Mouse (Mus musculus) neural tube, embryonic 14.5 days (tissue): ENCODE data around the gene Scgb1b20. TPM values are rescaled to one million over a fixed set of nuclear protein-coding genes. Genes with fewer than 3 reads are reported as not detected.
"Not testable (repeated sequence)": the region's sequence is repeated elsewhere in the genome, so short reads cannot be mapped to it uniquely, and the experiment has no call there.

Source experiments
- ATAC-seq: fragments of 200-750 bp; cut with Nextera tagmentation; 2 replicates; pipeline ENCODE4 v1.8.0; 2017; ENCODE audit warnings: low read depth, mild to moderate bottlenecking, moderate TSS enrichment, moderate library complexity
- H3K27ac ChIP-seq: fragments of 300-500 bp; sonication (generic); 2 replicates; pipeline ENCODE4 v1.5.1; 2014; ENCODE audit warnings: low read depth, mild to moderate bottlenecking, control low read depth, low read length, moderate library complexity, mixed read lengths
- H3K27me3 ChIP-seq: fragments of 300-500 bp; sonication (generic); 2 replicates; pipeline ENCODE4 v1.6.1; 2014; ENCODE audit warnings: low read length; ENCODE audit not compliant: control insufficient read depth, insufficient read depth
- H3K36me3 ChIP-seq: fragments of 300-500 bp; sonication (generic); 2 replicates; pipeline ENCODE4 v1.6.1; 2014; ENCODE audit warnings: low read length, mixed read lengths; ENCODE audit not compliant: control insufficient read depth, insufficient read depth
- H3K4me1 ChIP-seq: fragments of 300-500 bp; sonication (generic); 2 replicates; pipeline ENCODE4 v1.6.1; 2014; ENCODE audit warnings: low read length; ENCODE audit not compliant: control insufficient read depth, insufficient read depth
- H3K4me2 ChIP-seq: fragments of 300-500 bp; sonication (generic); 2 replicates; pipeline ENCODE4 v1.6.1; 2014; ENCODE audit warnings: mild to moderate bottlenecking, low read depth, low read length, control low read depth
- H3K4me3 ChIP-seq: fragments of 300-500 bp; sonication (generic); 2 replicates; pipeline ENCODE4 v1.5.1; 2014; ENCODE audit warnings: low read depth, low read length, control low read depth, mixed read lengths
- H3K9ac ChIP-seq: fragments of 300-500 bp; sonication (generic); replicated peaks from 2 replicates; pipeline ENCODE4 v1.6.1; 2014; ENCODE audit warnings: low read depth, mild to moderate bottlenecking, control low read depth, low read length, mixed read lengths
- H3K9me3 ChIP-seq: fragments of 300-500 bp; sonication (generic); 2 replicates; pipeline ENCODE4 v1.6.1; 2016; ENCODE audit warnings: low read length; ENCODE audit not compliant: control insufficient read depth
- WGBS: fragments of 180-500 bp; shearing (Covaris S2); extraction: QIAGEN DNeasy Blood & Tissue Kit; methylation state at CpG from one replicate; pipeline ENCODE4 v1.1.7; 2014; 5-methylcytosine and 5-hydroxymethylcytosine counted together
- polyA plus RNA-seq: library from polyadenylated mRNA; unstranded; fragments of >200 nt; fragmentation: Nextera tagmentation; extraction: Ambion mirVana; gene quantifications from 2 replicates; pipeline ENCODE4 v1.2.1, GENCODE M21; 2014

The Scgb1b20 gene
- not detected in 2 replicates for polyA plus RNA-seq

- not testable (repeated sequence) for H3K4me1 ChIP-seq
These were observed at the start of gene Scgb1b20 for GRCm38 (mm10) chr7:33372934-33373333. Gene Scgb1b20, plus strand, starts transcription at chr7:33373234.

GRCm38 (mm10) chr7:33366222-33366621 is 6.8 kb upstream of the Scgb1b20 start, which contains the start of gene Scgb2b20:
Gene Scgb2b20, minus strand, starts transcription at chr7:33366322.
- not testable (repeated sequence) for H3K27ac ChIP-seq, H3K36me3 ChIP-seq, H3K4me2 ChIP-seq, H3K4me3 ChIP-seq, ATAC-seq, H3K9ac ChIP-seq, H3K27me3 ChIP-seq, H3K4me1 ChIP-seq, H3K9me3 ChIP-seq
- 87% methylated on average over 2 of the region's 2 CpGs for WGBS

More at GRCm38 (mm10) chr7:33372934-33373333, at the start of gene Scgb1b20:
- H3K27ac ChIP-seq, H3K4me3 ChIP-seq, H3K27me3 ChIP-seq, H3K36me3 ChIP-seq, H3K4me2 ChIP-seq, H3K9me3 ChIP-seq, ATAC-seq, H3K9ac ChIP-seq: not testable (repeated sequence)
- WGBS: 79% methylated on average over 4 of the region's 4 CpGs

GRCm38 (mm10) chr7:33399749-33400148 is 26.7 kb downstream of the Scgb1b20 start:
- not testable (repeated sequence) for H3K4me1 ChIP-seq, H3K4me3 ChIP-seq, H3K27me3 ChIP-seq, H3K9ac ChIP-seq, H3K27ac ChIP-seq, ATAC-seq, H3K36me3 ChIP-seq, H3K9me3 ChIP-seq, H3K4me2 ChIP-seq

- Histone ChIP-seq H3K36me3 (no peaks in the 10 kb centered on the region), H3K4me3 (no peak overlapping the region), H3K9ac (no peak overlapping the region), H3K27me3 (no peaks in the 10 kb centered on the region), H3K4me1 (no peaks in the 10 kb centered on the region), H3K4me2 (no peak overlapping the region), H3K27ac (no peak overlapping the region), H3K9me3 (0 out of 2 replicates have a peak, but pooled peaks cover 3% of the 10 kb centered on the region)
- 96% methylated on average over 1 of the region's 1 CpGs for WGBS
- ATAC-seq: no peak
These were observed 28.6 kb downstream of the Scgb1b20 start for GRCm38 (mm10) chr7:33401650-33402049.

GRCm38 (mm10) chr7:33409681-33410080 is 36.6 kb downstream of the Scgb1b20 start:
- not testable (repeated sequence) for H3K4me3 ChIP-seq, H3K4me2 ChIP-seq, H3K27me3 ChIP-seq, H3K9me3 ChIP-seq, H3K4me1 ChIP-seq, H3K9ac ChIP-seq, ATAC-seq, H3K36me3 ChIP-seq, H3K27ac ChIP-seq
- 46% methylated on average over 1 of the region's 1 CpGs for WGBS

Other genes starting within 250 kb of the Scgb1b20 start
- not detected in 2 replicates for gene Scgb2b18, start 199.4 kb upstream of the Scgb1b20 start, polyA plus RNA-seq
- not detected in 2 replicates for gene Scgb1b18, start 187.7 kb upstream of the Scgb1b20 start, polyA plus RNA-seq
- not detected in 2 replicates for gene Scgb2b19, start 92.9 kb upstream of the Scgb1b20 start, polyA plus RNA-seq
- gene Scgb1b19, start 85.9 kb upstream of the Scgb1b20 start, polyA plus RNA-seq: not detected in 2 replicates
- gene Scgb2b20, start 6.9 kb upstream of the Scgb1b20 start, polyA plus RNA-seq: not detected in 2 replicates
- not detected in 2 replicates for gene Scgb2b21, start 147.2 kb downstream of the Scgb1b20 start, polyA plus RNA-seq